In the genomic region with DNA sequence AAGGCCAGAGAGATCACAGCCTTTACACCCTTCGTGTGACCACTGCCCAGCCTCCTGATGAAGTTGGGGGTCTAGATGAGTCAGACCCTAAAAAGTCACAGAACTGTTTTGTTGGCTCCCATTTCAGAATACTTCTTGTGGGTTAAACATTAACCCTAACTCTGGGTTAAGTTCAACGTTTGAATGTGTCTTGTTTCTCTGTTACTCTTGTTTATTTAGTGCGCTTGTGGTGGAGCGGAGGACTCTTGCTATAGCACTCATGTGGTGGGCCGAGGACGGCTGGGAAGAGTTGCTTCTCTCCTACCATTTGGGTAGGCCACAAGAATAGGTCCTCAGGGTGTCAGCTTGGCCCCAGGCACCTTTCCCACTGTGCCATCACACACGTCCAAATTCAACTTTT, we compare ENCODE assay signal across 1 mouse cellular context.
TF ChIP-seq lines count a peak whose summit lies in the region.

No protein-coding gene starts in this region.

TF ChIP-seq in C2C12, 6 proteins besides CTCF, POLR2A, EP300 and RAD21:
- no peak for TF ChIP-seq FOSL1 (IDR thresholded peaks at IDR 0.05; ENCODE audit: insufficient read depth, low read length, poor library complexity, severe bottlenecking)
- no peak for TF ChIP-seq MYOG (IDR thresholded peaks at IDR 0.05; ENCODE audit: control insufficient read depth, extremely low read depth, insufficient read length)
- TF ChIP-seq CEBPB (IDR thresholded peaks at IDR 0.05; ENCODE audit: low read depth), result no peak
- no peak for TF ChIP-seq USF1 (IDR thresholded peaks at IDR 0.05; ENCODE audit: low read depth)
- TF ChIP-seq MAX (IDR thresholded peaks at IDR 0.05), result no peak
- no peak for TF ChIP-seq MYOD1 (IDR thresholded peaks at IDR 0.05; ENCODE audit: control insufficient read depth, insufficient read length, low read depth)
